Mouse (Mus musculus) cerebellum, postnatal 14 days (tissue): ENCODE measurements around the gene Washc2.
A peak's percentile ranks its signal among the peaks of the same experiment; 100 is the strongest.
"Not testable (repeated sequence)": the region's sequence is repeated elsewhere in the genome, so short reads cannot be mapped to it uniquely, and the experiment has no call there.

ENCODE experiments used
- DNase-seq, 2 experiments: peaks; one replicate each; pipeline ENCODE4 v3.0.0; 2021; ENCODE audit warnings: mixed read lengths in 2 of 2

Gene Washc2

GRCm38 (mm10) chr6:116207729-116208534 is at the start of gene Washc2:
TSS of gene Washc2 (plus strand) at chr6:116208038.
- peak; percentile 96 for DNase-seq

GRCm38 (mm10) chr6:116166383-116166782 is 41.5 kb upstream of the Washc2 start:
- DNase-seq, result no peak

GRCm38 (mm10) chr6:116173511-116174099 is 34.2 kb upstream of the Washc2 start:
- peak; percentile 55 to 60 for DNase-seq

DNA sequence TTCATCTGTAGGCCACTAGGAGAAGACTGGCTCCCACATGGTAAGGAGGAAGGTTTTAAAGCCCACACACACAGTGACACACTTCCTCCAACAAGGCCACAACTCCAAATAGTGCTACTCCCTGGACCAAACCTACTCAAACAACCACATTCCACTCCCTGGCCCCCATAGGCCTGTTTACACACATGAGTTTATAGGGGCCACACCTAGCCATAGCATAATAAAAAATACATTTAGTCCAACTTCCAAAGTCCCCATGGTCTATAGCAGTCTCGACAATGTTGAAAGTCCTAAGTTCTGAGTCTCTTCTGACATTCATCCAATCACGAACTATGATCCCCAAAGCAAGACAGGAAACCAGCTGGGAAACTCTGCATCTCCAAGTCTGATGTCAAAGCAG is 29.5 kb upstream of the Washc2 start:
- no peak for DNase-seq

DNA sequence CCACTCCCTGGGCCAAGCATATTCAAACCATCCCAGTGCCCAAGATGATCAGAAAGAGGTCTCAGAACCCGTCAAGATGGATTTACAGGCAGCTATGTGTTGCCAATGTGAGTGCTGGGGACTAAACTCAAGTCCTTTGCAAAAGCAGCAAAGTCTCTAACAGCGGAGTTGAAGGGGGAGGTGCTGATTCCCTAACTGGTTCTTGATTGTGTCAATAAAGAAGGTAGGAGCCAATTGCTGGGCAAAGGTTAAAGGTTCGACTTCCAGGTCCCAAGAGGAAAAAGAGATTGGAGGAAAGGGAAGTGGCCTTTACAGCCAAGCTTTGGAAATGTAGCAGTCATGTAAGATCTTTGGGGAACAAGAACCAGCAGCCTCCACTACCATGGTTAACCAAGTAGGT is 27.1 kb upstream of the Washc2 start:
- no peak for DNase-seq

GRCm38 (mm10) chr6:116183509-116183908 is 24.3 kb upstream of the Washc2 start:
- no peak for DNase-seq

DNA sequence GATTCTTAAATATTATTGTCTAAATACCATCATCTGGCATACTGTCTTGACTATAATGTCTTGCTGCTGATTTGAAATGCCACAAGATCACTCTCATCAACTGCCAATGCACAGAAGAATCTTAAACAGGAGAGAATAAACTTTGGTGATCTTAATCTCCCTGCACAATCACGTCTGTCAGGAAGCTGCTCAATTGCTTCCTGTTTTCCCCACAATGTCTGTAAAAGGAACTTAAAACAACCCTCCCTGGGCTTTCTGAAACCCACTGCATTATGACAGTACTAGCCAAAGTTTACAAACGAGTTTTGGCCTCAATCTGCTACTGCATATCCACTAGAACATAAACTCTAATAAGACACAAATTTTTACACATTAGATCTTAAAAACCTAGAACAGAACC is 21.4 kb upstream of the Washc2 start:
- DNase-seq, result no peak

DNA sequence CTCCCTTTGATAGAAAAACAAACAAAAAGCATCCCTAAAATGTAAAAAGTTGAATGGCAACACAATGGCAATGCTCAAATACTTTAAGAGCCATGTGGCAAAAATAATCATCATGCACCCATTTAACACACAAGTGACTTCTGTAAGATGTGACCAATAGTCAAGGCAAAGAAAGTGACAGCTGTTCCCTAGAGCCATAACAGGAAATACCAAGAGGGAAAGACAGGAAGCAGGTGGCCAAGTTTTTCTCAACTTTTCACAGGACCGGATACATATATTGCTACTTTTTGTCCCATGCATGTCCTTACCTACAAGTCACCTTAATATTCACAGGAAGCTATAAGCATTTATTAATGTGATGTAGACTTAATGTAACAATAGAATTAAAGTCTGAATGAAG is 18.4 kb upstream of the Washc2 start:
- DNase-seq, result no peak

DNA sequence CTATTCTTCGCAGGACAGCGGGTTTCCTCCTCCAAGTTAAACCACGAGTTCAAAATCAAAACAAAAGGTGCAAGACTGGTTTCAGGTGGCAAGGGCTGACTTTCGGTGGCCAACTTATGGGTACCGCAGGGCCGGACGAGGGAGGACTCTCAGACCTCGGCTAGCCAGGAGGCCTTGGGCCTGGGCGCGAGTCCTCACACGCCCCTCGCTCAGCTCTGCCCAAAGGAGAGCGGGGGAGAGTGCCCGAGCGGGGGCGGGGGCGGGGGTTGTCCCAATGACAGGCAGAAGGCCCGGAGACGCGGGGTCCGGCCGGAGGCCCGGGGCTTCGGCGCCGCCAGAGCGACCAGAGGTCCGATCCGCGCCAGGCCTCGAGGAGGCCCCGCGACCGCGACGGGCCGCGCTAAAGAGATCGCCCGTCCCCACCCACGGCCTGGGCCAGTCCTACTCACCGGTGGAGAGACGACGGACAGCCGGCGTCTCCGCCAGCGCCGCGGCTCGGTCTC is 15.0 kb upstream of the Washc2 start:
- DNase-seq, result peak; percentile 67 to 70

GRCm38 (mm10) chr6:116193394-116194393 is 14.1 kb upstream of the Washc2 start, which contains the start of gene Tmcc1:
TSS of gene Tmcc1 (minus strand) at chr6:116193486.
- DNase-seq, result peak; percentile 99 to 100

- no peak for DNase-seq
Observed at GRCm38 (mm10) chr6:116195811-116196210, 12.0 kb upstream of the Washc2 start.

GRCm38 (mm10) chr6:116198173-116198572 is 9.7 kb upstream of the Washc2 start:
- peak; percentile 28 to 34 for DNase-seq

DNA sequence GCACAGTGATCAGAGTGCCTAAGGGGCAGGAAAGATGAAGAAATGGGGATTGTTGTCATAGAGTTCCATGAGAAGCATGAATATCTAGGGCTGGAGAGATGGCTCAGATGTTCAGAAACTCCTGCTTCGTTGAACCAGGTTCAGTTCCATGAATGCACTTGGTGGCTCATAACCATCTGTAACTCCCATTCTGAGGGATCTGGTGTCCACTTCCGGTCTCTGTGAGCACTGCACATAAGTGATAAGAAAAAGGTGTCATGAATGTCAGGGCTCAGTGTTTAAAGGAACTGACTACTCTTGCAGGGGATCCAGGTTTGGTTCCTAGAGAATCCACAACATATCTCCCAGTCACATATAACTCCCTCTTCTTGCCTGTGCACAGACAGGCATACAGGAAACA is 8.2 kb upstream of the Washc2 start:
- DNase-seq, result no peak

DNA sequence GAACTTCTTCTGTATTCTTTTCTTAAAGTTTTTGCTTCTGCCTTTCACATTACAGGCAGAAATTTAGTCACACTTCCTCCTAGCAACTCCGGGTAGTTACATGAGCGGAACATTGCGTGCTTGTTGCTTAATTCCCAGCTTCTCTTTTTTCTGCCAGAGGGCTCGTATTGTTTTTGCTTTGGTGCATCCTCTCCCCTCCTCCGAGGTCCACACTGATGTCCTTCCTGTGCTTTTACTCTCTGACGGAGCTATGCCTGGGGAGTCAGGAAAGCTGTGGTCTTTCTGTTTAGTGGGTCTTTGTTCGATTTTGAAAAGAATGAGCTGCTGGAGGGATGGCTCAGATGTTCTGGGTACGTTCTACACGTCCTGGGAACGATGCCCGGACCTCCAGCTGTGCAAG is 19.9 kb downstream of the Washc2 start:
- no peak for DNase-seq

GRCm38 (mm10) chr6:116228785-116229525 is 21.1 kb downstream of the Washc2 start:
- peak; percentile 76 to 83 for DNase-seq

DNA sequence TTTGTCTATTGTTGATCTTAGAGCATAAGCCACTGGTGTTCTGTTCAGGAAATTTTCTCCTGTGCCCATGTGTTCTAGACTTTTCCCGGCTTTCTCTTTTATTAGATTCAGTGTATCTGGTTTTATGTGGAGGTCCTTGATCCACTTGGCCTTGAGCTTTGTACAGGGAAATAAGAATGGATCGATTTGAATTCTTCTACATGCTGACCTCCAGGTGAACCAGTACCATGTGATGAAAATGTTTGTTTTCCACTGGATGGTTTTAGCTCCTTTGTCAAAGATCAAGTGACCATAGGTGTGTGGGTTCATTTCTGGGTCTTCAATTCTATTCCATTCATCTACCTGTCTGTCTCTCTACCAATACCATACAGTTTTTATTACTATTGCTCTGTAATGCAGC is 27.0 kb downstream of the Washc2 start:
- DNase-seq, result not testable (repeated sequence)

DNA sequence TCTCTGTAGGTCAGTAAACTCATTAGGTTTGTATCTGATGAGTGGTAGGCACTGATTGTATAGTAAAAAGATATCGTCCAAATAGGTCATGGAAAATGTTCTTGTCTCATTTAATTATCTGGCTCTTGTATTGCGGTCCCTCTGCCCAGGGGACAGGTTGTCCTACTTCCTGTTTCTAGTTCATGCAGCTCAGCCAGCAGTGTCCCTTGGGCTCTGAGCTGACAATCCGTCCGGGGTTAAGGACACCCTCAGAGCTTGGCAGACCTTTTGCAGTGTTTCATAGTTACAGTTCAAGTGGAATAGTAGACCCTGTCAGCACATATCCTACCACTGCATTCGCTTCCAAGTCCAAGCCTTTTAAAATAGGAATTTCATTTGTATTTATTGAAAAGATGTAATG is 27.5 kb downstream of the Washc2 start:
- DNase-seq, result no peak

DNA sequence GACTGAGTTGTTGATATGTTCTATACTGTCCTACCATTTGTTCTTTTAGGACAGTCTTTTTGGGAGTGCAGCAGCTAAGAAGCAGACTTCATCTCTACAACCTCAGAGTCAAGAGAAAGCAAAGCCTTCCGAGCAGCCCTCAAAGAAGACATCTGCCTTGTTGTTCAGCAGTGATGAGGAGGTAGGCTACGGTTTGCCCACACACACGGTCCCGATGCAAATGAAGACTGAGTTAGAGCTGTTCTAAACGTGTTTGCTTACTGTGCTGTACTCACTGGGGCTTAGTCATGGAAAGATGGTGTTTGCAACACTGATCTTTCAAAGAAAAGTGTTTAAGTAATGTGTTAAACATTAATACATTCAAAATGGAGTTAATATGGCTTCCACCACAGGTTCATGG is 30.2 kb downstream of the Washc2 start:
- no peak for DNase-seq

- no peak for DNase-seq
Observed at GRCm38 (mm10) chr6:116240371-116240770, 32.5 kb downstream of the Washc2 start.

- DNase-seq, result no peak
Observed at GRCm38 (mm10) chr6:116259649-116260048, 51.8 kb downstream of the Washc2 start.

DNA sequence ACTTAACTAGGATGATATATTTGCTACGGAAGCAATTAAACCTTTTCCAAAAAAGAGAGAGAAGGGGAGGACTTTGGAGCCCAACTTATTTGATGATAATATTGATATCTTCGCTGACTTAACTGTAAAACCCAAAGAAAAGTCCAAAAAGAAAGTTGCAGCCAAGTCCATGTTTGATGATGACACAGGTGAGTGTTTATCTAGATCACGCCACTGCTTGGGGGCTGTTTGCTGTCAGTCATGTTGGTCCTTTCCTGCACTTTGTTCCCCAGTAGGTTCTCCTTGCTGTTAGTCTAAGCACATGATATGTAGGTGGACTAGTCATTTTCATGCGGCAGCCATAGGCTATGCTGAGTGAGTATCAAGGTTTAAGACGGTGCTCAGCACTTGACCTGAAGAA is 52.6 kb downstream of the Washc2 start:
- no peak for DNase-seq

GRCm38 (mm10) chr6:116262824-116263223 is 55.0 kb downstream of the Washc2 start:
- no peak for DNase-seq
